Mouse (Mus musculus) megakaryocyte, embryonic 14.5 days (primary cell): ENCODE measurements around the gene Tmem72.

ENCODE experiments used
- FLI1 ChIP-seq: IDR thresholded peaks from 2 replicates; pipeline ENCODE4 v1.6.1; 2012; ENCODE audit warnings: low read length, inconsistent platforms, mixed read lengths
- GATA1 ChIP-seq: IDR thresholded peaks from 3 replicates; pipeline ENCODE4 v1.6.1; 2012; ENCODE audit warnings: mixed read lengths, low read length, inconsistent platforms, borderline replicate concordance

- TF ChIP-seq GATA1 (no peak), FLI1 (no peak)
Observed at GRCm38 (mm10) chr6:116671768-116672167, 44.9 kb downstream of the Tmem72 start.
